Mouse (Mus musculus) cerebellum, adult 9-11 months (tissue): ENCODE measurements around the gene Sat1.

Source experiments
- DNase-seq: peaks from one replicate; pipeline ENCODE4 v3.0.0; 2022

The Sat1 gene

DNA sequence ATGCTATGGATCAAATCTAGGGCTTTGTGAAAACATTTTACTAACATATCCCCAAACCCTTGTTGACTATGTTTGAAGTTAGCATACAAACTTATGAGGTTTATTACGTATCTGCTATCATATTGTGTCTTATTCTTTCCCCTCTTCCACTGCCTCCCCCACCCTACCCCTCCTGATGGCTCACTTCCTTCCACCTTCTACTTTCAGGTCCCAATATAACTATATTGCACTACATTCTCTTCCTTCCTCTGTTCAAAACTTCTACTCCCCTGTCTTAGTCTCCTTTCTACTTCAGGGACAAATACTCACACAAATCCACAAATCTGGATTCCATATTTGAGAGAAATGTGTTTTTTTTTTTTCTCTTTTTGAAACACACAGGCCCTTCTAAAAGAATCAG lies 52.7 kb downstream of the Sat1 start:
- DNase-seq: no peak
